Mouse (Mus musculus) cerebellum, postnatal 25 days (tissue): ENCODE data around the gene Pex26.

ENCODE experiments used
- DNase-seq, 2 experiments: peaks; one replicate each; pipeline ENCODE4 v3.0.0; 2021; ENCODE audit warnings: mixed read lengths in 2 of 2

Gene Pex26

DNA sequence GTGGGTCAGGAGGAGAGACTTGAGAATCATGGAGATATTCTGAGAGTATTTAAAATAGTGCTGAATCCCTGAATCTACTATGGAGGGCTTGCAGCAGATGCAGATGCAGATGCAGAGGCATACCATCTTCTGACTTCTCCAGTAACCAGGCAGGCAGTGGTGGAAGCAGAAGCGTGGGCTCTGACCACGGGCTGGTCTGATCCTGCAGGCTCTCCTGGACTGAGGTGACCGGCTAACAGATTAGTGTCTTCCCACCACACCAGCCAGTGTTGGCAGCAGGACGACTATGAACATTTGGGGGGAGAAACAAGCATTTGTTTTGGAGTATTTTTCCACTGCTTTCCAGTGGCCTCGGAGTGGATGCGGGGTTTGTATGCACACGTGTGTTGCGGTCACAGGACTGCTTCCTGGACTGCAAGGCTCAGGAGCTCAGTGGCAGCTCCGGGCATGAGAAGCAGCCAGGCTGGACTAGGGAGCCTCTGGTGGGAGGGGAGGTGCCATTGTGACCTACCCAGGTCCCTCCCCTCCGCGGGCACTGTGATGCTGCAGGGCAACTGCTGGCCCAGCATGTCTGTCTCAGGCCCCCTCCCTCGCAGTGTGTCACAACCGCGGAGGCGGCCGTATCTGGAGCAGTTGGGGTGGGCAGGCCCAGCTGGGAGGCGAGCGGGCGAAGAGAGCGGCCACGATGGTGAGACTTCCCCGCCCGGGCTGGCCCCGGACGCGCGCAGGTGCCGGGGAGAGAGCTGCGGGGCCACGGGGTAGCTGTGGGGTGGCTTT lies 26.9 kb downstream of the Pex26 start, which contains the start of gene Tuba8:
Gene Tuba8, plus strand, starts transcription at position 548 of the 777 bp plus-strand sequence.
- DNase-seq = peak; percentile 65 to 69

DNA sequence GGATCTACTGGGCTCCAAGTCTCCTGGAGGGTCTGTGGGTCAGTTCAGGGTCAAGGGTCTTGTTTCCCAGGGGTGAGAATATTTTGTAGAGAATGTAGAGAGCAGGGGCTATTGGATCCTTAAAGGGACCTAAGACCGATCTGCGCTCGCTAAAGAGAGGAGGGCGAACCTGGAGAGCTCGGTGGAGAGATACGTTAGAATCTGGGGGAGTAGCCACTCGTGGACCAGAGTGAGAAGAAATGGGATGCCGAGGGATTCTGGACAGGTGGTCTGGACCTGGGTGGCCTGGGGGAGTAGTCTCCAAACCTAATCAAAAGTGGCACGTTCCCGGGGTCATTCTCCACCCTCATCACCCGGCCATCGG lies 27.4 kb downstream of the Pex26 start:
- DNase-seq = no peak

DNA sequence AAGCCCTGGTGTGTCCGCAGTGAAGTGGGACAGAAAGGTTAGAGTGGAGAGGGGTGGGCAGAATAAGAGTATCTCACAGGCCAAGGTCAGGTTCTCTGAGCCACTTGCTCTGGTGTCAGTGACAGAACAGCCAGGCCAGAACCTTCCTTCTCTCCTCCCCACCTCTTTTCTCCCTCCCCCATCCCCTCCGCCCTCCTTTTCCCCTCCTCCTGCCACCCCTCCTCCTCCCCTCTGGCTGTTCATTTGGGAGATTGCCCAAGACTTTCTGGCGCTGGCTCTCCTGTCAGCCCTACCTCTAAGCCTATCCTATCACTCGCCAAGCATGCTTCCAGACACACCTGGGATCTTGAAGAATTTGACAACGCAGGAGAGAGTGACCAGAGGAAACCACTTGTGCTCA lies 28.3 kb downstream of the Pex26 start:
- peak; percentile 21 to 48 for DNase-seq

- no peak for DNase-seq
Measured at GRCm38 (mm10) chr6:121212988-121213387, 29.5 kb downstream of the Pex26 start.

DNA sequence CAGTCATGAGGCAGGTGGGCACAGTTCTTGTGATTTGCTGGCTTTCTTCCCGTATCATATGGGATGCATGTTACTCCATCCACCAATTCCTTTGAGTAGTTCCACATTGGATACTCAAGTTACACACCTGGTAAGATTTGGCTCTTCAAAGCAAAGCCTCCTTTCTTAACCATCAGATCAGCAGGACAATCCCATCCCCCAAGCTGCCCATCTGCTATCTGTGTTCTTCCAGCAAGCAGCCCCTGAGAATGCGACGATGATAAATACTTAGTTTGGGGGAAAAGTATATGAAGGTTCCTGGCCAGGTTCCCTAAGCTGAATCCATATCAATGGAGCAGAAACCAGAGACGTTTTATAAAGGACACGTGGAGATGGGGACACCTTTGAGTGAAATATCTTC lies 30.8 kb downstream of the Pex26 start:
- DNase-seq = no peak

DNA sequence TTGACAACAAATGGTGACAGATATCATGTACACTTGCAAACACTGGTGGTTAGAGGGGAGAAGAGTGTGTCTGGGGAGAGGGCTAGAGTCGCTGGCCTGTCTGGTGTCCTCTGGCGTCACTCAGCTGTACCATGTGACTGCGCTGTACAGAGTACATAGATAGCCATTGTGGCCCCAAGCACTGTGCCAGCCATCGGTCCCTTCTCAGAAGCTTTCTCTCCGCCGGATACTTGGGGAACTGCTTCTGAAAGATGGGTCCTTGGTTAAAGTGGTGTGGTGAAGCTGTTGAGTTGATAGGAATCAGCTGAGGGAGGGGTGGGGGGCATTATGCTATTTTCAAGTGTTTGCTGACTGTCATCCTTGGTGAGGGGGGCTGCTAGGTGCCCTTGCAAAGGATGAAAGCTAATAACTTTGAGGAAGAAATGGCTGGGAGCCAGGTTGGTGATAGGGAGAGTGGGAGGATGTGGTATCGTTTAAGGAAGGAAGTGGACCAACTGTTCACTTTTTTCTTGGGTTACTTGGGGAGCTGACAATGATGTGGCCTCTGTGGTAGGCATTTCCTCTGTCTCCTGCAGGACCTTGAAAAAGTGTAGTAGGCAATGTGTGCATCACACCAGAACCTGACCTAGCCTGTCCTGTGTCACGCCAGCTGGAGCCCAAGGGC lies 31.3 kb downstream of the Pex26 start:
- DNase-seq = no peak

DNA sequence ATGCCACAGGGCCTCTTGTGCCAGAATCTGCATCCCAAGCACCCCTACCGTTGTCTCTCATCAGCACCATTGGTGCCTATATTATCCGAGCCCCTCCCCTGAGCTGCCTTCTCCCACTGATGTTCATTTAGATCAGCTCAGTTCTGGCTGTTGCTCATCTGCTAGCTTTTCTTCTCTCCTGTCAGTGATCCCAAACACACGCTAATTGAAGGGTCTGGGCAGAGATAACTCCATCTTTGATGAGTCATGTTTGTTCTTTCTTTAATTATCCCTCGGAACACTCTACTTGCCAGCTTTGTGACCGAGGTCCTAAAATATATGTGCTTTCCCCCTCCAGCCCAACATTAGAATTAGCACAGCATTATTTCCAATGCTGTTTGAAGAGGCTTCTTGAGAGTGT lies 31.9 kb downstream of the Pex26 start:
- DNase-seq = no peak

DNA sequence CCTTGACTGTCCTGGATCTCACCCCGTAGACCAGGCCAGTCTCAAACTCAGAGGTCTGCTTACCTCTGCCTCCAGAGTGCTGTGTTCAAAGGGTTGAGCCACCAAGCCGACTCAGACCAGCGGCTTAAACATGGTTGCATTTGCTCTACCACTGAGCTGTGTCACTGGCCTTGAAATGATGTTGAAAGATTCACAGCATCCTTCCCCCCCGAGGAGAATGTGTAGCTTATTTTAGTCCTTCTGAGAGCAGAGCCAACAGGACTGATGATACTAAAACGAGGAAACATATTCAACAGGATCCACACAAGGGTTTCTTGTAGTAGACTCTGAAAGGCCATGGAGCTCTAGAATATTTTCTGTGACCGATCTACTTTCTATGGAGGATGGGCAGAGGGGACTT lies 32.4 kb downstream of the Pex26 start:
- no peak for DNase-seq

GRCm38 (mm10) chr6:121216589-121217255 lies 33.3 kb downstream of the Pex26 start:
- DNase-seq = no peak

- DNase-seq = no peak
Measured at GRCm38 (mm10) chr6:121218002-121218401, 34.5 kb downstream of the Pex26 start.

- no peak for DNase-seq
Measured at GRCm38 (mm10) chr6:121219406-121219805, 35.9 kb downstream of the Pex26 start.

DNA sequence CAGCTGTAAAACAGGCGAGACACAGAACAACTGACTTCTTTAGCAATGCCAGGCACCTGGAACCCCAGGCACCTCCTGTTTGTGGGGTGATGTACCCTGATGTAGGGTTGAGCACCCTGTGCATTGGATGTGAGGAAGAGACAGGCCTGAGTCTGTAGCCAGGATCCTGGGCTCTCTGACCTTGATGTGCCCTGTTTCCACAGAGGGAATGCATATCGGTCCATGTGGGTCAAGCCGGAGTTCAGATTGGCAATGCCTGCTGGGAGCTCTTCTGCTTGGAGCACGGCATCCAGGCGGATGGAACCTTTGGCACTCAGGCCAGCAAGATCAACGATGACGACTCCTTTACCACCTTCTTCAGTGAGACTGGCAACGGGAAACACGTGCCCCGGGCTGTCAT lies 36.7 kb downstream of the Pex26 start:
- DNase-seq = no peak

GRCm38 (mm10) chr6:121221876-121222597 lies 38.6 kb downstream of the Pex26 start:
- DNase-seq = no peak

DNA sequence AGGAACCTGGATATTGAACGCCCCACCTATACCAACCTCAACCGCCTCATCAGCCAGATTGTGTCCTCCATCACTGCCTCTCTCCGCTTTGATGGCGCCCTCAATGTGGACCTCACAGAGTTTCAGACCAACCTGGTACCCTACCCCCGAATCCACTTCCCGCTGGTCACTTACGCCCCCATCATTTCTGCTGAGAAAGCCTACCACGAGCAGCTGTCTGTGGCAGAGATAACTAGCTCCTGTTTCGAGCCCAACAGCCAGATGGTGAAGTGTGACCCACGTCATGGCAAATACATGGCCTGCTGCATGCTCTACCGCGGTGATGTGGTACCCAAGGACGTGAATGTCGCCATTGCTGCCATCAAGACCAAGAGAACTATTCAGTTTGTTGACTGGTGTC lies 39.5 kb downstream of the Pex26 start:
- no peak for DNase-seq

DNA sequence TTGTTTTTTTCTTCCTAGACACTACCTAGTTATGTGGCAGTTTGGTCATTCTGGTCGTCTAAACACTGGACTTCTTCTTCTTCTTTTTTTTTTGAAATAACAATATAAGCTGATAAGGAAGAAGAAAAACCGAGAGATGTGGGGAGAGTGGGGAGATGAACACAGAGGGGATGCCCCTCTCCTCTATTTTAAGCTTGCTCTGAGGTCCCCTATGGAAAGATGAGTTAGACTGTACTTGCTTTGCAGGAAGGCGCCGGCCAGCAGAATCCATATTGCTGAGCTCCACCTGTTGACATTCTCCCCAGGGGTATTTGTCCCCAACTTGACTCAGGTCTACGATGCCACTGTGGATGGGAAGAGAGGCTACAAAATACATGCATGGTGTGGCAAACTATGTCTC lies 40.6 kb downstream of the Pex26 start:
- DNase-seq = no peak

- DNase-seq = no peak
Measured at GRCm38 (mm10) chr6:121224993-121225392, 41.5 kb downstream of the Pex26 start.

DNA sequence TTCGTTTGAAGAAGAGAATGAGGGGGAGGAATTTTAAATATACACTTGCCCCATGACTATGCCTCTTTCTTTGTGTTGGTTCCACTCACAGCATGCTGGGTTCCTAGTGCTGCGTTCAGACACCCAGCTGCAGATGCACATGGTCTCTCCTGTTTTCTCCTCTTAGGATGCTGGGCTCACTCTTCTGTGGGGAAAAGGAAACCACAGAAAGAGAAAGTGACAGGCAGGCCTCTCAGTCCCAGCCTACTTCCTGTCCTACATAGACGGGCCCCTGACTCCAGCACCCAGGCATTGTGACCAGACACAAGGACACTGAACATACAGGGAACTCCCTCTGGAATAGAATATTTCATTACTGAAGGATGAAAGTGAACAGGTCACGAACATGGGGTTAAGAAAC lies 42.6 kb downstream of the Pex26 start:
- no peak for DNase-seq

DNA sequence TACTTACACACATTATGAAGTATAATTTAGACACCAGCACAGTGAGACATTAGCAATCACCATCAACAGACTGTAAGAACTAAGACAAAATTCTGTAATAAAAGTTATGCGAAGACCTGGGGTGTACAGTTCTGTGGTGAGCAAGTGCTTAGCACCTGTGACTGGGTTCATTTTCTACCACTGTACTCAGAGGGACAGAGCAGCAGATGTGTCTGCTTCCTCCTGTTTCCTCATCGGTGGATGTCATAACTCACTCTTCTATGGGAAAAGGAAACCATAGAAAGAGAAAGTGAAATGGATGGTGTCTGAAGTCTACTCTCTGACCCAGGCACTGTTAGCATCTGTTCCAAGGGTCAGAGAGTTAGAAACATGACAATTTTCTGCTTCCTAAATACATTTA lies 43.3 kb downstream of the Pex26 start:
- no peak for DNase-seq

DNA sequence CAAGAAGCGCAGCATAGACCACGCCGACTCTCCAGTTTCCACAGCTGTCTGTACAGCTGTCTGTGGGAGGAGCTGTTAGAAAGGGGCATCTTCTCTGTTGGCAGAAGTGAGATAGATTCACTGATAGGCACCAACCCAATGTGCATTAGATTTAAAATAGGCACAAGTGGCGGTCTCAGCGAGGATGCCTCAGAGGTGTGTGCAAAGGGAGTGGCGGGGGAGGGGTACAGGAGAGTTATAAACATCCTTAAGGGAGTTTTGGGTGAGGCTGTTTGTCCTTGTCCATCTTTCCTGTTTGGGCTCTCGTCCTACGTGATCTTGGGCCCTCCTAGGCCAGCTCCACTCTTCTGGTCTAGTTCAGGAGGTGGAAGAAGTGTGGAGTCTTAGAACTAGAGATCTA lies 45.0 kb downstream of the Pex26 start:
- DNase-seq = no peak

GRCm38 (mm10) chr6:121232652-121233051 lies 49.2 kb downstream of the Pex26 start:
- no peak for DNase-seq

DNA sequence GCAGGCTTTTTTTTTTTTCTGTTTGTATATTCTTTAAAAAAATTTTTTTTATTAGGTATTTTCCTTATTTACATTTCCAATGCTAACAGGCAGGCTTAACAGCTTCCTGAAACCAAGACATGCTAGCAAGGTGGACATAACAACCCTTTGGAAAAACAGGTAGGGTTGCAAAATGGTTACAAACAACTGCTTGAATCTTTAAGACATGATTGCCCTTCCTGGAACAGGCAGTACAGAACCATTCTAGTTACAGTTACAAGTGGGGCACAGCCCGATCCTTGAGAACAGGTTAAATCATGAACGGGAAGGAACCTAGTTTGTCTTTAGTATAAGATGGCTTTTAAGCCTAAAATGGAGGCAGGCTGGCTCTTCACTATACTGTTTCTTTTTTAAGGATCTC lies 52.9 kb downstream of the Pex26 start:
- DNase-seq = no peak

GRCm38 (mm10) chr6:121238209-121238608 lies 54.7 kb downstream of the Pex26 start:
- DNase-seq = no peak

- no peak for DNase-seq
Measured at GRCm38 (mm10) chr6:121241780-121242179, 58.3 kb downstream of the Pex26 start.
